Mouse (Mus musculus) G1E (cell line): Measurements from ENCODE around the gene Klf1. TPM values are rescaled to one million over a fixed set of nuclear protein-coding genes. Genes with fewer than 3 reads are reported as not detected.

ENCODE experiments used
- ATAC-seq: 2 replicates; pipeline ENCODE4 v1.8.0; 2016; ENCODE audit warnings: mild to moderate bottlenecking; ENCODE audit not compliant: insufficient number of reproducible peaks, poor library complexity, low FRiP score, severe bottlenecking; ENCODE audit errors: extremely low read depth
- DNase-seq: peaks from one replicate; pipeline ENCODE4 v3.0.0; 2012; ENCODE audit warnings: low spot score
- H3K27me3 ChIP-seq: 2 replicates; pipeline ENCODE4 v1.6.1; 2012; ENCODE audit warnings: mild to moderate bottlenecking, low read length, inconsistent platforms; ENCODE audit not compliant: insufficient read depth
- H3K36me3 ChIP-seq: replicated peaks from 2 replicates; pipeline ENCODE3; 2012; ENCODE audit warnings: mild to moderate bottlenecking, inconsistent platforms
- H3K4me1 ChIP-seq: 2 replicates; pipeline ENCODE4 v1.6.1; 2012; ENCODE audit warnings: low read depth, low read length, inconsistent platforms, mixed read lengths; ENCODE audit not compliant: insufficient read depth
- H3K4me3 ChIP-seq: 2 replicates; pipeline ENCODE4 v1.5.1; 2012; ENCODE audit warnings: low read depth, mild to moderate bottlenecking, inconsistent platforms, low read length, moderate library complexity, mixed read lengths
- H3K9me3 ChIP-seq: replicated peaks from 2 replicates; pipeline ENCODE4 v1.6.1; 2012; ENCODE audit warnings: inconsistent platforms
- CTCF ChIP-seq: IDR thresholded peaks from 2 replicates; pipeline ENCODE4 v1.5.1; 2012; ENCODE audit warnings: low read depth, low read length, inconsistent platforms, mixed read lengths
- GATA1 ChIP-seq: IDR thresholded peaks from 2 replicates; pipeline ENCODE4 v1.6.1; 2012; ENCODE audit warnings: borderline replicate concordance, low read length, inconsistent platforms, mixed read lengths
- GATA2 ChIP-seq: IDR thresholded peaks from 2 replicates; pipeline ENCODE4 v1.6.1; 2012; ENCODE audit warnings: low read depth, low read length, inconsistent platforms, borderline replicate concordance
- POLR2AphosphoS5 ChIP-seq: IDR thresholded peaks from 2 replicates; pipeline ENCODE4 v1.6.1; 2012; ENCODE audit warnings: low read depth, low read length, inconsistent platforms; ENCODE audit not compliant: insufficient replicate concordance
- TAL1 ChIP-seq: conservative IDR thresholded peaks from 2 replicates; pipeline ENCODE4 v1.6.1; 2012; ENCODE audit warnings: low read depth, low read length, inconsistent platforms, mixed read lengths
- polyA plus RNA-seq: library from polyadenylated mRNA; stranded (reverse); fragments of >175 nt; gene quantifications from 2 replicates; pipeline ENCODE4 v1.2.3, GENCODE M21; 2012
- total RNA-seq, 2 experiments: library from RNA; stranded (forward) in 1 of 2; stranded (reverse) in 1 of 2; fragments of 200-1000 nt in 1 of 2; fragments of >200 nt in 1 of 2; fragmentation: Nextera tagmentation in 1 of 2; gene quantifications; 2 replicates each; pipeline ENCODE4 v1.2.3; 2014 to 2017

Gene Klf1
- total and polyA plus RNA-seq, 3 experiments: 51.5 to 193 (median 75.0) TPM

DNA sequence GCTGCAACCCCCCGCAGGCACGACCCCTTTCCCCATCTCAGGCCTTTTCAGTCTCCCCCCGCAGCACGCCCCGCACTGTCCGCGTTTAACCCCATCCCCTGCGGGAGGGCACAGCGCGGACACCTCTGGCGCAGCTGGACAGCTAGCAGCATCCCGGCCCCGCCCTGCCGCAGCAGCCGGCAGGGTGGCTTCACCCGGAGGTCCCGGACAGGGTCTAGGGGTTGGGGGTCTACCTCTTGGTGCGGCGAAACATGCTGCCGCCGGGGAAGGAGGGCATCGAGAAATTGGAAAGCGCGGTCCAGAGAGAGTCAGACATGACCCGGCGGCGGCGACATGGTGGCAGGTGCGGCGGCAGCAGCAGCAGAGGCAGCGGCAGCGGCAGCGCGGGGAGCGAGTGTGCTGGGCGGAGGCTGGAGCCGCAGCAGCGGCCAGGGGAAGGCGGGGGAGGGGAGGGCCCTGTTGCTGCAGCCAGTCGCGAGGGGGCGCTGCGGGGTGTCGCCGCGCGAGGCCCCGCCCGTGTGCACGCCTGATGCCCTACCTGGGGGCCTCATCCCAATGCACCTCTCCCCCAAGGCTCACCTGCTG, 35.3 kb downstream of the Klf1 start, which contains the start of gene Mast1:
Gene Mast1, minus strand, starts transcription at position 398 of the 585 bp plus-strand sequence.
- H3K9me3 ChIP-seq: no peaks in the 10 kb centered on the region
- H3K4me3 ChIP-seq: peak within 1 kb of the TSS; percentile 56; the same call in 1 of the 2 replicates
- H3K4me1 ChIP-seq: peaks cover 24% of the 10 kb centered on the region
- ATAC-seq (no peak), DNase-seq (peak; percentile 31)
- peaks cover 59% of the 10 kb centered on the region for H3K27me3 ChIP-seq
- TF ChIP-seq CTCF: peak; percentile 32; the same call in 1 of the 2 replicates
- TF ChIP-seq TAL1: no peak
- no peaks in the 10 kb centered on the region for H3K36me3 ChIP-seq

DNA sequence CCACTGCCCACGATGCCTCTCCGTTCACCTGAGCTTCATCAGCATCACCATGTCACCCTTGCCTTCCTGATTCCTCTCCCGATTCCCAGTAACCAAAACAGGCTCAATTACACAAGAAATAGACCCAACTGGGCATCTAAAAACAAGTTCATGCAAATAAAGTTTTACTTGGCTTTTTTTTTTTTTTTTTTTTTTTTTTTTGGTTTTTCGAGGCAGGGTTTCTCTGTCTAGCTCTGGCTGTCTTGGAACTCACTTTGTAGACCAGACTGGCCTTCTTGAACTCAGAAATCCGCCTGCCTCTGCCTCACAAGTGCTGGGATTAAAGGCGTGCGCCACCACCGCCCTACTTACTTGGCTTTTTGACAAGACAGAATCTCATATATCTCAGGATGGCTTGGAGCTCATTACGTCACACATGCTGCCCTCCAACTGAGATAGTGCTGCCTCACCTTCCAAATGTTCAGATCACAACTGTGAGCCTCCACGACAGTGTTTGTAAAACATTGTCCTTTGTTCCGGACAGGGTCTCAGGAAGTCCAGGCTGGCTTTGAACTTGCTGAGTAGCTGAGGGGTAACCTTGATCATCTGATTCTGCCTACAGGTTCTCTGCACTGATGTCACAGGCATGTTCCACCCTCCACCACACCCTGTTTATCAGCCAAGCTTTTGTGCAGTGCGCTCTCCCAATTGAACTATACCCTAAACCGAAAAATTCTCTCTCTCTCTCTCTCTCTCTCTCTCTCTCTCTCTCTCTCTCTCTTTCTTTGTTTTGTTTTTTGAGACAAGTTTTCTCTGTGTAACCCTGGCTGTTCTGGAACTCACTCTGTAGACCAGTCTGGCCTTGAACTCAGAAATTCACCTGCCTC, 36.1 kb downstream of the Klf1 start:
- no peak for ATAC-seq
- H3K4me1 ChIP-seq: peaks cover 24% of the 10 kb centered on the region
- H3K9me3 ChIP-seq: no peaks in the 10 kb centered on the region
- no peaks in the 10 kb centered on the region for H3K36me3 ChIP-seq
- H3K27me3 ChIP-seq: peaks cover 59% of the 10 kb centered on the region
- TF ChIP-seq TAL1: no peak
- TF ChIP-seq GATA1: no peak
- no peak for TF ChIP-seq CTCF
- H3K4me3 ChIP-seq: peak overlapping the region; percentile 56; the same call in 1 of the 2 replicates
- DNase-seq: no peak

DNA sequence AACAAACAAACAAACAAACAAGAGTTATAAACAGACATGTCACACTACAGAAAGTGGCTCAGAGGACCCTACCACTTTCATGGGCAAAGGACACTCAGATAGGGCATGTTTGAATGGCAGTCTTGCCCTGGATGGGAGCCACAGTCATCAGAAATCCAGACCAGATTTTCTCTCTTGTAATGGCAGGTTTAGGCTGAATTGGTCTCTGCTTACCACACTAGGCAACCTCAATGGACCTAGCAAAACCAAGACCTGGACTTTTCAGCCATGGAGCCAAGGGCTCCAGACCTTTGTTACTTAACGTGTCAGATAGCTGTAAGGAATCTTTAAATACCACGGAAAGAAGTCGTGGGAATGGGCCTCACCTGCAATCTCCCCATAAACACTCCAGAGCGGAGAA, 42.0 kb downstream of the Klf1 start:
- ATAC-seq (no peak), DNase-seq (no peak)
- TF ChIP-seq TAL1: no peak
- no peak for TF ChIP-seq GATA1
- TF ChIP-seq POLR2AphosphoS5: no peak
- no peak for TF ChIP-seq CTCF
- no peak for TF ChIP-seq GATA2
- H3K27me3 ChIP-seq: peaks cover 46% of the 10 kb centered on the region
- H3K4me1 ChIP-seq: peaks cover 20% of the 10 kb centered on the region
- no peaks in the 10 kb centered on the region for H3K36me3 ChIP-seq
- no peak overlapping the region for H3K4me3 ChIP-seq
- H3K9me3 ChIP-seq: 0 out of 2 replicates have a peak, but pooled peaks cover 5% of the 10 kb centered on the region

DNA sequence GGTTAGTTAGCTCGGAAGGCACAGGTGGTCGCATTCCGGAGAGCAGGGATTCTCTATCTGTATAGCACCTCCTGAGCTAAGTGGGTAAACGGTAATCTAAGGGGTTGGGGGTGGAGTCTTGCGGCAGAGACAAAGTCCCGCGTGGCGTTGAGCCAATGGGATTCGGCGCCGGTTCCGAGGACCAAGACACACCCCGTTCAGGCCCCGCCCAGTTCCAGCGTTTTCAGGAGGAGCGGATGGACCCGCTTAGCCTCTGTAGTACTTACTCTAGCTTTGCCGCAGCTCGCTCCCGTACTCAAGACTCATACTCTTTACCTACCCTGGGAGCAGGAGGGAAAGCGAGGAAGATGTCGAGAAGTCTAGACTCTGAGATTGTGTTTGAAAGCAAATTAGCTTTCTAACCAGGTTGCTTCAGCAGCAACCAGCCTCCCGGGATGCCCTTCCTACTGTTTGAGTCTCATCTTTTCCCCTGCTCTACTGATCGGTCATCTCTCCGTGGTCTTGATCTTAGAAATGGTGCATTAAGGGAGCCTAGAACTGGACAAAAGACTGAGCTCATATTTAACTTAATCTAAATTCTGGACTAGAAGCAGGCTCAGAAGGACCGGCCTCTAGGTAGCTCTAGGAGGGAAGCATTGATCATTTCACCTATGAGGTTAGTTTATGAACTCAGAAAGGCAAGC, 42.9 kb downstream of the Klf1 start:
- Histone ChIP-seq H3K36me3 (no peaks in the 10 kb centered on the region), H3K4me3 (no peak overlapping the region)

DNA sequence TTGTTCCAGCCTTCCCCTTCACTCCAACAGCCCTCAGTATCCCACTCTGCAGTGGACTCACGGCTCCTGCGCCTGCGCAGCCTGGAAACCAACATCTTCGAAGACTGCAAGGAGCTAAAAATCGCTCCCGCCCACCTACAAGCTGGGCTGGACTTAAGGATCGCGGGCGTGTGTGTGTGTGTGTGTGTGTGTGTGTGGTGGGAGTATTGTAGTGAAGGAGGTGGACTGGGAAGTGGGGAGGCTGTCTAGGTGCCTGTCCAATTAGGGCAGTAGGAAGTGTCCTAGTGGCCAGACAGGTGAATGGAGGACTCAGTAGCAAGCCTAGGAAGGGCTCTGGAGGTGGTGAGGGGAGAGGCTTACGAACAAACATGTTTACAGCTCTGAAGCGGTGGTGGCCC, 43.5 kb downstream of the Klf1 start:
- ATAC-seq (no peak), DNase-seq (no peak)
- peaks cover 49% of the 10 kb centered on the region for H3K27me3 ChIP-seq
- TF ChIP-seq CTCF (no peak), POLR2AphosphoS5 (no peak), GATA1 (no peak), TAL1 (no peak), GATA2 (no peak)
- H3K9me3 ChIP-seq: 0 out of 2 replicates have a peak, but pooled peaks cover 5% of the 10 kb centered on the region
- no peak overlapping the region for H3K4me3 ChIP-seq
- H3K4me1 ChIP-seq: peaks cover 20% of the 10 kb centered on the region
- no peaks in the 10 kb centered on the region for H3K36me3 ChIP-seq

More for the DNA sequence above, 42.9 kb downstream of the Klf1 start:
- H3K27me3 ChIP-seq: peaks cover 46% of the 10 kb centered on the region
- DNase-seq (no peak), ATAC-seq (no peak)
- 0 out of 2 replicates have a peak, but pooled peaks cover 5% of the 10 kb centered on the region for H3K9me3 ChIP-seq
- no peak for TF ChIP-seq TAL1
- TF ChIP-seq POLR2AphosphoS5: no peak
- TF ChIP-seq GATA2: no peak
- peaks cover 20% of the 10 kb centered on the region for H3K4me1 ChIP-seq

DNA sequence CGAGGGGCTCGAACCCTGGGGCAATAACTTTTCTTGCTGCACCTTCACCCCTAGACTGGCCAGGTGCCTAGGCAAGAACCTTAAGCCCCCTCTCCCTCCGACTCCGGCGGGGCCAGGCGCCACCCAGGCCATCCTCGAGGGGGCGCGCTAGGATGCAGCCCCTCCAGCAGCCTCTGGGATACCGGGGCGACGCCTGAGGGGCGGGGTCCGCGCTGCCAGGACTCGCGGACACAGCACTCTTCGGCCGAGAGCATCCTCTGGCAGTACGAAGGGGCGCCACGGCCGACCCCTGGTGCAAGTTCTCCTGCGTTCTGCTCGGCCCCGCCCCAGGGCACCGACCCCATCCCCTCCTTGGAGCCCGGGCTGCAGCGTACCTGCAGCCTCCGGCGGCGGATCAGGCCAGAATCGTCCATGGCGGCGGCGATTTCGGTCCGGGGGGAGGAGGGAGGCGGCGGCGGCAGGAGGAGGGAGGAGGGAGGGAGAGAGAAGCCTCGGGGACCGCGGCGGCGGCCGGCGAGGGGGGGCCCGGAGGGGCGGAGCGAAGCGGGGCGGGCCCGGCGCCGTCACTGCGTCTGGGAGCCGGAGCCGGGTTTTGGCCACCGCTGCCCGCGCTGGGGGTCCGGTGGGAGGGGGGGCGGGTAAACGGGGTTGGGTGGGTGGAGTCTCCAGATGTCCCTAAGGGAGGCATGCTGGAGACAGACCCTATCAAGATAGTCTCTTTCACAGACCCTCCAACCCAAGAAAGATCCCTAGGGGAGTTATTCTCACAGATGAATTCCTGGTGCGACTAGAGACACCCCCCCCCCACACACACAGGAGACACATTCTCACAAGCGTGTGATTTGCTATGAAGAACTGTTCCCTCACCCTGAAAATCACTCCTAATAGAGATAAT, 44.2 kb downstream of the Klf1 start:
- Histone ChIP-seq H3K4me1 (peaks cover 20% of the 10 kb centered on the region), H3K27me3 (peaks cover 49% of the 10 kb centered on the region), H3K4me3 (no peak overlapping the region), H3K9me3 (0 out of 2 replicates have a peak, but pooled peaks cover 5% of the 10 kb centered on the region), H3K36me3 (no peaks in the 10 kb centered on the region)
- no peak for TF ChIP-seq GATA1
- TF ChIP-seq POLR2AphosphoS5: no peak
- TF ChIP-seq TAL1: no peak
- no peak for TF ChIP-seq GATA2
- TF ChIP-seq CTCF: no peak
- DNase-seq: no peak
- ATAC-seq: no peak
